Mouse (Mus musculus): ENCODE results near the gene Cand2.
"Not testable (repeated sequence)": the region's sequence is repeated elsewhere in the genome, so short reads cannot be mapped to it uniquely, and the experiment has no call there.

Cand2 gene

GRCm38 (mm10) chr6:115818129-115818528, 43.8 kb downstream of the Cand2 start:
- in situ Hi-C loops (cut with MboI; ENCODE audit: unreplicated experiment in 2 of 2) = loop anchor here in 1 of 2 experiments (5.0 kb wide), 1 partner anchor 34 kb away; the partner anchor contains the start of genes Ift122 and Mbd4

- in situ Hi-C loops (cut with MboI; ENCODE audit: unreplicated experiment in 2 of 2) = no loop called here
Measured at GRCm38 (mm10) chr6:115821216-115821993, 47.1 kb downstream of the Cand2 start.

GRCm38 (mm10) chr6:115823850-115824464, 49.6 kb downstream of the Cand2 start:
- in situ Hi-C loops (cut with MboI; ENCODE audit: unreplicated experiment in 2 of 2) = not testable (repeated sequence)

- in situ Hi-C loops (cut with MboI; ENCODE audit: unreplicated experiment in 2 of 2) = no loop called here
Measured at GRCm38 (mm10) chr6:115830779-115831601, 56.7 kb downstream of the Cand2 start.

GRCm38 (mm10) chr6:115832152-115832850, 58.0 kb downstream of the Cand2 start:
- in situ Hi-C loops (cut with MboI; ENCODE audit: unreplicated experiment in 2 of 2) = no loop called here

GRCm38 (mm10) chr6:115833861-115834260, 59.5 kb downstream of the Cand2 start:
- in situ Hi-C loops (cut with MboI; ENCODE audit: unreplicated experiment in 2 of 2) = no loop called here

GRCm38 (mm10) chr6:115838161-115838597, 63.8 kb downstream of the Cand2 start, which contains the start of gene Efcab12:
Gene Efcab12 (minus strand): TSS chr6:115838412.
- in situ Hi-C loops (cut with MboI; ENCODE audit: unreplicated experiment in 2 of 2) = no loop called here

- in situ Hi-C loops (cut with MboI; ENCODE audit: unreplicated experiment in 2 of 2) = no loop called here
Measured at GRCm38 (mm10) chr6:115838745-115839144, 64.4 kb downstream of the Cand2 start.

- in situ Hi-C loops (cut with MboI; ENCODE audit: unreplicated experiment in 2 of 2) = loop anchor here in 1 of 2 experiments (5.0 to 10.0 kb wide), 2 partner anchors 152 to 290 kb away; partner anchors contain the start of gene Plxnd1
Measured at GRCm38 (mm10) chr6:115845006-115845405, 70.7 kb downstream of the Cand2 start.

GRCm38 (mm10) chr6:115846640-115847411, 72.5 kb downstream of the Cand2 start:
- in situ Hi-C loops (cut with MboI; ENCODE audit: unreplicated experiment in 2 of 2) = loop anchor here in 1 of 2 experiments (5.0 to 10.0 kb wide), 2 partner anchors 150 to 288 kb away; partner anchors contain the start of gene Plxnd1

- in situ Hi-C loops (cut with MboI; ENCODE audit: unreplicated experiment in 2 of 2) = loop anchor here in 1 of 2 experiments (5.0 to 10.0 kb wide), 2 partner anchors 149 to 286 kb away; partner anchors contain the start of gene Plxnd1
Measured at GRCm38 (mm10) chr6:115848598-115849304, 74.4 kb downstream of the Cand2 start.

- in situ Hi-C loops (cut with MboI; ENCODE audit: unreplicated experiment in 2 of 2) = loop anchor here (5.0 to 10.0 kb wide), 4 partner anchors 35 to 128 kb away; no protein-coding TSS in a partner anchor
Measured at GRCm38 (mm10) chr6:115852446-115853090, 78.2 kb downstream of the Cand2 start.

GRCm38 (mm10) chr6:115853091-115853813, 78.9 kb downstream of the Cand2 start, which contains the start of the genes Mbd4 and Ift122:
Gene Mbd4 (minus strand): TSS chr6:115853371.
Gene Ift122 (plus strand): TSS chr6:115853470.
- in situ Hi-C loops (cut with MboI; ENCODE audit: unreplicated experiment in 2 of 2) = loop anchor here (5.0 to 10.0 kb wide), 4 partner anchors 36 to 128 kb away; no protein-coding TSS in a partner anchor

- in situ Hi-C loops (cut with MboI; ENCODE audit: unreplicated experiment in 2 of 2) = loop anchor here (5.0 to 10.0 kb wide), 4 partner anchors 37 to 129 kb away; no protein-coding TSS in a partner anchor
Measured at GRCm38 (mm10) chr6:115853985-115854384, 79.6 kb downstream of the Cand2 start.

- in situ Hi-C loops (cut with MboI; ENCODE audit: unreplicated experiment in 2 of 2) = loop anchor here (5.0 to 10.0 kb wide), 4 partner anchors 37 to 130 kb away; no protein-coding TSS in a partner anchor
Measured at GRCm38 (mm10) chr6:115854432-115854831, 80.1 kb downstream of the Cand2 start.

Data from v-Abl transformed pro-B cells (cell line).